Mouse (Mus musculus) embryo, embryonic 10 days (tissue): ENCODE results near the gene Errfi1.
"Not testable (repeated sequence)": the region's sequence is repeated elsewhere in the genome, so short reads cannot be mapped to it uniquely, and the experiment has no call there.

Experiments
- DNase-seq: peaks from one replicate; pipeline ENCODE4 v3.0.0-alpha.2; 2015; ENCODE audit warnings: low spot score

Gene Errfi1

DNA sequence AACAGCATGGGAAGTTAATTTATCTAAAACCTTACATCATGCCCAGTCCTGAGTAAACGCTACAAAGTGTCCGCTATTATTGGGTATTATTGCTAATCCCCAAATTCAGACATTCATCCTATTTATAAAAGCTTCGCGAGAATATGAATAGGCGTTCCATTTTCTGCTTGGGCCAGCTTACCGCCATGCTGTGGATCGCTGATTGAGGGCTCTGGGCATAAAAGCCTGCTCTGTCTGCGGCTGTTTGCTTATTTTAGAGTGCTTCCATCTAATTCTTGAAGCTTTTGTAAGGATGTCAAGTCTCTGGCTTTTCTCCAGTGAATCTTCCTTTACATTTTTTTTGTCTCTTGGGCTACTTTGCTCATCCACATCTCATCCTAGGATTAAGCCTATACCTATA, 7.4 kb upstream of the Errfi1 start:
- DNase-seq, result no peak

DNA sequence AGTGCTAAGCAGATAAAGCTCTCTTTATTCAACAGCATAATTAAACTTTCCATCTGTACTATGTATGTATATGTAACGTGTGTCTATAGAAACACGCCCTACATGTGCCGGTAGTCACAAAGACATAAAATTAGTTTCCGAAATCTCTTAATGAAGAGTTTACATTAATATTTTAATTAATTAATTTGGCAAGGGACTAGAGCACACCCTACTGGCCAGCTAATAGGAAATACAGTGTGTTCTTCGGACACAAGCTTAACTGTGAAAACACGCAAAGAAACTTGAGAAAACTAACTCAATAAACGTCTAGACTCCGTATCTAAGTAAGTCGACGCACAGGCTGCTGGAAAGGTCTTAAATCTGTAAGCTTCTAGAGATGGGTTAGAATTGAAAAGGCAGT, 3.8 kb upstream of the Errfi1 start:
- no peak for DNase-seq

DNA sequence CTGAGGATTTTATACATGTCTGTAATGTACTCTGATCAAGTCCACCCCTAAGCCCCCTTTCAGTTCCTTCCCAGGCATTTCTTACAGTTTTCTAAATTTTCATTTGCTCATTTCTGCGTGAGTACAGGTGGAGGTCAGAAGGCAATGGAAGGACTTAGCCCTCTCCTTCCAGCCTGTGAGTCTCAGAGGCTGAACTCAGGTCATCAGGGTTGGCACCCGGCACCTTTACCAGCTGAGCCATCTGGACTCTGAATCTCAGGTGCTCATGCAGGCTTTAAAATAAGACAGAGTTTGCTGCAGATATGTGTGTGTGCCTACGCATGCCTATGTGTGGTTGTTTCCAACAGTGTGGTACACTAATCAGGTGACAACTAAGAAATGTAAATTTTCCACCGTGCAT, 2.8 kb upstream of the Errfi1 start:
- no peak for DNase-seq

DNA sequence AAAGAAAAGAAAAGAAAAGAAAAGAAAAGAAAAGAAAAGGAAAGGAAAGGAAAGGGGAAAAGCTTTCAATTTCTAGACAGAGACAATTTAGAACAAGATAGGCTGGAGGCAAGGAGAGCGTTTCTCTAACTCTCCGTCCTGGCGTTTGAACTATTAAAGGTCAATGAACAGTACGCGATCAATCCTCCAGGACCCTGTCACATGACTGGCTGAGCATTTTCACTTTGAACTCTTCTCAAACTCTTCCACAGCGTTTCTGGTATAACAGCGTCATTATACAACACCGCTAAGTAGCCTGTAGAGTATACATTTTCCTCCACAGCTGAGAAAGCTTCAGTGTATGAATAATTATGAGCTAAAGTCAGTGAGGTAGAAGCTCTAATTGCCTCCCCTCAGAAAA, 1.7 kb upstream of the Errfi1 start:
- no peak for DNase-seq

DNA sequence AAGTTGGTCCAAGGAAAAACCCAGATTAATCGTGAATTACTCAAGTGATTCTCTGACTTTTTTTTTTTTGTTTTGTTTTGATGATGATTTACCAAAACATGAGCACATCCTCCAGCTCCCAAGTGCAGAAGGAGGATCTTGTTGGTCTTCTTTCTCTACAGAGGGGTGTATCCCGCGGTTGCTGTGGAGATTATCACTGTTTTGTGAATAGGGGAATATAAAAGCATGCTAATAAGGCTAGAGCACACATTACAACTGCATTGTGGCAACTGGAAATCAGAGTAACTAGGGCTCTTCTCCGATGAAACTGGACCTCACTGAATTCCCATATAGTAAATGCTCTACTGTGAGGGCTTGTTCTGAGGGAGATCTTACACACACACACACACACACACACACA, 1.2 kb upstream of the Errfi1 start:
- DNase-seq, result no peak

DNA sequence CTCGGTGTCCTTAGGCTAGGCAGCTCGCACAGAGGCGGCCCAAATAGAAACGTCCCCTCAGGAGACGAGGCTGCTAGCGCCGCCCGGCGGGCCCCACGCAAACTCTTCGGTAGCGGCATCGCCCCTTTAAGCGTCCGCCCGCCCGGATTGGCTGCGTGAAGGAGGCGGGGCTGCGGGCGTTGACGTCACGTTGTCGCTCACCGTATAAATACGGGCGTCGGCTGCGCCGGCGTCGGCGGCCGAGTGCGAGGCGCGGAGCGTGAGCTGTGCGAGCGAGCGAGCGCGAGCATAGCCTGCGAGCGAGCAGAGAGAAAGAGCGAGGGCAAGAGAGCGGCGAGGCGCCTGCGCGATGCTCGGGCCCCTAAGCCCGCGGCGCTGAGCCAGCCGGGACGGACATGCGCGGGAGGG, 1.1 kb downstream of the Errfi1 start:
- peak; percentile 97 for DNase-seq

DNA sequence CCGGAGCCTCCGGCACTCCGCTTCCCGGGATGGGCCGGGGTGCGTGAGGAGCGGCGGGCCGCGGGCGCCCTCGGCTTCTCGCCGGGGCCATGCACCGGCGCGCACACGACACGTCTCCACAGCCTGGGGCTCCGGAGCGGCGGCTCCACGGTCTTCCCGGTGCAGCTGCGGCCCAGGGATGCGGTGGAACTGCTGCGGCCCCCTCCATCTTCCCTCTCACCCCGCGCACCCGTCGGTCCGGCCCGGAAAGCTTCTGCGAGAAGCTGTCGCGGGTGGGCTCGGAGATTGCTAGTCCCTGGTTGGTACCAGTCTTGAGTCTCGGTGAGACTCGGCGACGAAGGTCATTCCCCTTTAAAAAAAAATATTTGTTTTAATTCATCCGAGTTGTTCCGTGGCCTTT, 1.6 kb downstream of the Errfi1 start:
- DNase-seq, result no peak

DNA sequence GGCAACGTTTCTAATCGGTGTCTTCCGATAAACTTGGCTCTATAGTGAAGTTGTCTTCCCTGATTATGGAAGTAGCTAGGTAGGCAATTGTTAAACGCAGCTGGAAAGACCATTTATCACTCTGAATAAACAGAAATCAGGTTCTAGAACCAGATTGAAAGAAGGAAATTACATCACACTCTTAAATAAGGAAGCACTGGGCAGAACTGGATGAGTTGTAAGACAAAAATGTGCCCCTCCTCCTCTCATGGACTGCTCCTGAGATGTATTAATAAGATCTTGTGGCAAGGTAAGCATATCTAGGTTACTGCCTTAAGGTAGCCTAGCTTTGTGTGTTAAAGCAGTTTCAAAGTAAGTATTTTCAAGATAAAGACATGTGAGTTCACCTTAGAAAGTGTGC, 6.8 kb downstream of the Errfi1 start:
- no peak for DNase-seq

DNA sequence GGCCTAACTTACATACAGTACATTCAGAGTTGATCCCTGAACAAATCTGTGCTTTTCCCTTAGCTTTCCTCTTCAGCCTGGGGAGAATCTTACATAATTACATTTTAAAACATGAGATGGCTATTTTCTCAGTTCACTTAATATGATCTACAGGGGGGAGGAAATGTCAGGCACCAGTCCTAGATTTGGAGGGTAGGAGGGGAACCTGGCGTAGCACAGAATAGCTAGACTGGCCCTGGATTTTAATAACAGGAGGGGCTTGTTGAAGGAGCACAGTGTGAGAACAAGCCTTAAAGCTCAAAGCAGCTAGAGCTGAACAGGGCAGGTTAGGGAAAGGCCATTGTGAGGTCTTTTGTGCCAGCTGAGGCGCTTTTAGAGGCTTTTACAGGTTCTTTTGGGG, 7.4 kb downstream of the Errfi1 start:
- DNase-seq, result no peak

DNA sequence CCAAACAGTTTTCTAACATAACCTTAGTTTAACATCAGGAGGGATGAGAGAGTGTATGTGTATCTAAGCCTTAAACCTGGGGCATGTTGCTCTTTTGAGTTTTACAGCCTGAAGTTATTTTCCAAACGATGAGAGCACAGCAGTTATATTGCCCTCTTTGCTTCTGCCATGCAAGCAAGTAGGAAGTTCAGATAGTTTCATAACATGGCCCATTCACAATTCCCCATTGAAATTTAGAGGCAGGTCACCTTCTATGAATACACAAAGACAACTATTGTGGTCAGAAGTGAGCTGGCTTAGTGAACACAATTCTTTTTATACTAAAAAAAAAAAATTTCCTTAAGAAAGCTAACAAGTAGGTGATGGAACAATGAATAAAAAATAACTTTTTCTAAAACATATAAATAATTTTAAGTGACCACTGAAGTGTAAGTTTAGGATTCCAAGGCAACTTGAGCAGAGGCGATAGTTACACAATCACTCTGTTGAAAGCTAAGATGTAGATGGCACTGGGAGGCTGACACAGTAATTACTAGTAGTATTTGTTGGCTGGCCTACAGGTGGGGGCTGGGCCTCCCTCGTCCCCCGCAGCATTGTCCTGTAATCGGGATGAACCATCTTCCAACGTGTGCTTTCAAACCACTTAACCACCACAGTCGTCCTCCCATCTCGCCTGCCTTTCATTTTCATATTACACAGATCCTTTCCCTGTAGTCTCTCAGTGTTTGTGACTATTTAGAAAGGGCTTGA, 9.1 kb downstream of the Errfi1 start:
- no peak for DNase-seq

DNA sequence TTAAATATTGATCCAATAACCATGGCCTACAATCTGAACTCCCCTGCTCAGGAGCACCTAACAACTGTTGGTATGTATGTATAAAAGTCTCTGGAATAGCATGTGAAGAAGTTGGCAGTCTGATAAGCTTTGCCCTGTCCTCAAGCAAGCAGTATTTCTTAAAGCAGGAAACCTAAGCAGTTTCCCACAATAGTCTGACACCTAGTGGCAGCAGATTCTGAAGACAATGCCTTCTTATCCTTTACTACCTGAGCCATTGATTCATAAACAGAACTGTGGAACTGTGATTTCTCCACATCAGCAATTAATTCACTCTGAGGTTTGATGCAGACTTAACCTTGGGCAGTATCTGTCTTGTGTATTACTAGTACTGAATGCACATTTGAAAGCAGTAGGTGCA, 11.7 kb downstream of the Errfi1 start:
- DNase-seq, result no peak

DNA sequence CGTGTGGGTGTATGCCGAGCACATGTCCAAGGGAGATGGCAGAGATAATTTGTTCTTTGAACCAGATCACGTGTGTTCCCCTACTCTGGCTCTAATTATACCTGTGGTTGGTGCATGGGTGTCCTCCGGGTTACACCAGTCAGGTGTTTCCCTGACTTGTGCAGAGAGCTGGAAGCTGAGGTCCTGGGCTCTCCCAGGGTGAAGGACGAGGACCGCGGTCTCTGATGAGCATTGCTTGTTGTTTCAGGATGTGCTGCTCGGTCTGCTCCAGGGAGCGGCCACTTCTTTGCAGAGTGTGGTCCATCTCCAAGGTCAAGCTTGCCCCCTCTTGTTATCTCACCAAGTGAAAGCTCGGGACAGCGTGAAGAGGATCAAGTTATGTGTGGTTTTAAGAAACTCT, 12.3 kb downstream of the Errfi1 start:
- no peak for DNase-seq

DNA sequence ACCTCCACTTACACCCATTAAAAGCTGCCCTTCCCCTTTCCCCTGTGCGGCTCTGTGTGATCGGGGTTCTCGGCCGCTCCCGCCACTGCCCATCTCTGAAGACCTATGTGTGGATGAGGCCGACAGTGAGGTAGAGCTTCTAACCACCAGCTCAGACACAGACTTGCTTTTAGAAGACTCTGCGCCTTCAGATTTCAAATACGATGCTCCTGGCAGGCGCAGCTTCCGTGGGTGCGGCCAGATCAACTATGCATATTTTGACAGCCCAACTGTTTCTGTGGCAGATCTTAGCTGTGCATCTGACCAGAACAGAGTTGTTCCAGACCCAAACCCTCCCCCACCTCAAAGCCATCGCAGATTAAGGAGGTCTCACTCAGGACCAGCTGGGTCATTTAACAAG, 12.8 kb downstream of the Errfi1 start:
- DNase-seq, result no peak

DNA sequence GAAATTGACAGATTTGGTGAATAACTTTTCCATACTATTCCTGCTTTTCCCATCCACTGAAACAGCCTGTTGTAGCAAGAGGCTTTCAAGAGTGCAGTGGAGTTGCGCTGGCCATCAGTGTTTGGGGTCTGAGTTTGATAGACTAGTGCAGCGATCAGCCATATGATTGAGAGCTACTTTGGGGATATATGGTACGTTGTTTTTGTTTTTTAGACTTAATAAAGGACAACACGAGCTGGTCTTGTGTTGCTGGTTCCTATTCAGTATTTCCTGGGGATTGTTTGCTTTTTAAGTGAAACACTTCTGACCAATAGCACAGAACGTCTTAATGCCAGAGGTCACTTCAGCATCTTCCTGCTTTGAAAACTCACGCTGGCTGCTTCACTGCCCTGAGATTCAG, 14.4 kb downstream of the Errfi1 start:
- DNase-seq, result no peak

DNA sequence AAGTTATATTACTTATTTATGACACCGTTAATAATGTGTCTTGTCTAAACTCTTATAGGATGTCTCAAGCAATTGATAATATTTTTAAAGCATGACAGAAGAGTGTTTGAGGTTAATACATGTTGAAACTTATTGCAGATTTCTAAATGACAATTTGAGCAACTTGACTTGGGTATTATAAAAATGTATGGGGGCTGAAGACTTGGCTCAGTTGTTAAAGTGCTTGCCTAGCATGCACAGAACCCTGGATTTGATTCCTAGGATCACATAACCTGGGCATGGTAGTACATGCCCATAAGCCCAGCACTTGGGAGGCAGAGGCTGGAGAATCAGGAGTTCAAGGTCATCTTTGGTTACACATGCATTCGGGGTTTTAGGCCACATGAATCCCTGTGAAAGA, 15.1 kb downstream of the Errfi1 start:
- DNase-seq, result no peak

DNA sequence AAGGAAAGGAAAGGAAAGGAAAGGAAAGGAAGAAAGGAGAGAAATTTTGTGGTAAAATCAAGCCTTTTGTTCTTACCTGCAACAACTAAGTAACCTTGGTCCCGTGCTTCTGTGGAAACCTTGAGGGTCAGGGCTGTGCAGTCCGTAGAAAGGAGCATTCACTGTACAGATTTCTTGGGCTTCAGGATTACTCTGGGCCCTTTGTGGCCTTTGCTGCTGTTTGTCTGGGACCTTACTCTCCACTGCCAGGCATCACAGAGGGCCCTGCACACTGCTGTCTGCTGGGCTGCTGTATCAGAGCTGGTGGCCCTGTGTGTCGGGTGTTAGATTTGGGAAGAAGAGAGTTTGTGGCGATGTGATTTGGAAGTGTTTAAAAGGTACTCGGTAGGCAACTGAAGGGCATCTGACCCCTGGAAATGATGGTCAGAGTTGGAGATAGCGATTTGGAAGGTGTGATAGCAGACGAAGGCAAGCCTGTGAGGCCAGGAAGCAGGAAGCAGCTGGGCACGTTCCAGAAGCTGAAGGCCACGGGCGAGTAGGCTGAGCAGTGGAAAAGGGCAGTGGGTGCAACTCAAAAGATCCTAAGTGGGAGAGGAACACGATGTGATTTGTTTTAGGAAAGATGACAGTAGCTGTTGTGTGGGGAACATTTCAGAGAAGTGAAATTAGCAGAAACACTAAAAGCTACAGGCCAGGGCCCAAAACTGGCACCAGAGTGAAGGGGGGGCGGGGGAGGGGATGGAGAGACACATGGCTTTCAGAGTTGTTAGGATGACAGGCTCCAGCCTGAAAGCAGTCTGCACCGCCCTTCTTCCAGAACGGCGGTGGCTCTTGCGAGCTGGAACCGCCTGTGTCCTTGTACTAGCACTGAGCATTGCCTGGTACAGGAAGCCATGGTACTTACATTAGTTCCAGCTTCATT, 15.8 kb downstream of the Errfi1 start:
- no peak for DNase-seq

DNA sequence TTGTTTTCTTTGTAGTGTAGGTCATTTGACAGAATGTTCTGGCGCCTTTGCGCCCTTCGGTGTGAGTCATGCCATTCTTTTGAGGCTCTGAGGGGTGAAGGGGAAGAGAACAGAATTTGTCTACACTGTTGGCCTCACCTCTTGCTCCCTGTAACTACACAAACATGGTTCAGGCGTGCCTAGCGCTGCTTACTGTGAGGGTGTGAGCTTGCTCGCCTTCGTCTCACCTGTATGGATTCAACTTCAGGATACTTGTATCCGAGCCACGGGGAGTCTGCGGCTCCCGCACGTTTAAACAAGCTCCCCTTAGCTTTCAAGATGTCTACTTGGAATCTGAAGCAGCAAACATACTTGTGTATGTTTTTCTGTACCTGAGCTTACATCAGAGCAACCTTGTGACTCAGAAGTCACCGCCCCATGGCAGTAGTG, 17.3 kb downstream of the Errfi1 start:
- no peak for DNase-seq

DNA sequence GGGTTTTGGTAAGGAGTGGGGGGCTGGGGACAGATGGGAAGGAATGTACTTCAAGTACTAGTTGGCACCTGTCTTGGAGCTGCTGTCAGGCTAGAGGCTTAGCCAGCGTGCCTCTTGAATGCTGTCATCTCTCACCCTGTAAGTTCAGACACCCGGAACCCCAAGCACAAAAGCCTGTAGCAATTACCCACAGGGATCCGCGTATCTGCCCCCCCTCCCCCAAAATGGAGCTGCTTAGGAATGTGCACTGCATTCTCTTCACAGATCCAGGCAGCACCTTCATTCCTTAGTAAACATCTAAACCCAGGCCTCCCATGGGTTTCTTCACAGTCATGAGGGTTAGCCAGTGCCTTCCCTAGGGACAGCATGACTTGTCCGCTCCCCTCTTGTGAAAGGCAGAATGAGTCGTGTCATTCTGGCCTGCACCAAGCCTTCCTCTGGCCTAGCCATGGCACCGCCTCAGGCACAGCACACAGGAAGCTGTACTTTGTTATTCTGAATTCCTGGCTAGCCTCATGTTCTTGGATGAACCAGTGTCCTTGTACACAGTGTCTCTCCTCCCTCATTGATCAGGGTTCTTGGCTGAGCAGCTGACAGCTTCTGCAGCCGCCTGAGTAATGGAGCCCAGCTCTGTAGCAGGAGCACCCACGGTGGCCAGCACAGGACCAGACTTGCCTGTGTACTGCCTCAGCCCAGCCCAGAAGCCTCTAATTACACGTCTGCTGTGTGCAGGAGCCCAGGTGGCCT, 17.8 kb downstream of the Errfi1 start:
- DNase-seq, result peak; percentile 64

DNA sequence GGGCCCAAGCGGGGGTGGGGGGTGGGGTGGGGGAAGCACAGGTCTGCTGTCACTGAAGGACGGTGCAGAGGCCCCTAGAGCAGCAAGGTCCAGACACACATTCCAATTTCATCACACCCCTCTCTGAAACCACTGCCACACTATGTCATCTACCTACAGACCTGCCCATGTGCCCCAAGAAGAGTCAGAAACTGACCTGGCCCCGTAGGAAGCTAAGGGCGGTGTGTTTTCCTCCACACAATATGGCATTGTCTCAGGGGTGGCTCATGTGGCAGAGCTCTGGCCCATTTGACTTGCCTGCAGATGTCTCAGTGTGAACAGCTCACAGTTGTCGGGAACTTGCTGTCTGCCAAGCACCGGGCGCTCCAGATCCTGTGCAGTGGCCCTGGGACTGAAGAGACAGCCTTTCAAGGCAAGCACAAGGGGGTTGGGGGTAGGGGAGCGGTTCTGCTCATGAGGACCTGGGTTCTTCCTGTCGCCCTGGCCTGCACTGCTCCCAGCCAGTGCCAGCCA, 18.5 kb downstream of the Errfi1 start:
- DNase-seq, result no peak

DNA sequence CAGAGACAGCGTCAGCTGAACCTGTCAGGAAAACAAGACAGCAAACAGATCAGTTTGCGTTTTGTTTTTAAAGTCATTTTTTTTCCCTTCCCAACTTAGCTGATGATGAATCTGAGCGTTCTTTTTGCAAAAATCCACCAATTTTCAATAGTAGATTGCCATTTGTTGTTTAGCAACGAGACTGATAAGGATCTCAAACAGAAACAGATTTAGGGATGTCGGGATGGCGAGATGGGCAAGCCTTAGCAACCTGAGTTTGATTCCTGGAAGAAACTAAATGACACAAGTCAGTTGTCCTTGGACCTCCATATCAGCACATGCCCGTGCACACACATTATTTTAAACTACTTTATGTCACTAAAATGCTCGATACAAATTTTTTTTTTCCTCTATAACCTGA, 19.0 kb downstream of the Errfi1 start:
- DNase-seq, result no peak

DNA sequence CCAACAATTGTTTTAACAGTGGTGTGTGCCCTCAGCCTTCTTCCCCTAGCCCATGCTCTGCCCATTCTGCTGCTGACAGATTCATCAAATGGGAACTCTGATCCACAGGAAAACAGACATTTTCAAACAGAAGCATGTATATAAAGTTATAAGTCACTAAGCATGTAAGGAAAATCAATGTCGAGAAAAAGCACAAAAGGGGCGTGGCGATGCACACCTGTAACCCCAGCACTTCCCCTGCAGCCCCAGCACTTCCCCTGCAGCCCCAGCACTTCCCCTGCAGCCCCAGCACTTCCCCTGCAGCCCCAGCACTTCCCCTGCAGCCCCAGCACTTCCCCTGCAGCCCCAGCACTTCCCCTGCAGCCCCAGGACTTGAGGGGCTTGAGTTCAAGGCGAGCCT, 20.7 kb downstream of the Errfi1 start:
- not testable (repeated sequence) for DNase-seq

DNA sequence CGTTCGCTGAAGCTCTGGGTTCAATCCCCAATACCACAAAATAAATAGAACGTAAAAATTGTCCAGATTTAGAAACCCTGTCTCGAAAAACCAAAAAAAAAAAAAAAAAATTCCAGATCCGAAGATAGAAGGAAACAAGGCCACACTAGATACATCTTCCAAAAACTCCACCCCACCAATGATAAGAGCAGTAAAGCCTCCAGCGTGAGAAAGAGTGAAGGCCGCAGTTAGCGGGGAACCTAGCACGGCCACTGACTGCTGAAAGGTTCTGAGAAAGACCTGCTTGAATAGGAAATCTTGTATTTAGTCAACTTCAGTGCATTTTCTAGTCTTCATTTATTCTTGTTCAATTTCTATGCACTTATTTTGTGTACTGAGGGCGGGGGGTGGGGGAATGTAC, 21.7 kb downstream of the Errfi1 start:
- DNase-seq, result no peak

DNA sequence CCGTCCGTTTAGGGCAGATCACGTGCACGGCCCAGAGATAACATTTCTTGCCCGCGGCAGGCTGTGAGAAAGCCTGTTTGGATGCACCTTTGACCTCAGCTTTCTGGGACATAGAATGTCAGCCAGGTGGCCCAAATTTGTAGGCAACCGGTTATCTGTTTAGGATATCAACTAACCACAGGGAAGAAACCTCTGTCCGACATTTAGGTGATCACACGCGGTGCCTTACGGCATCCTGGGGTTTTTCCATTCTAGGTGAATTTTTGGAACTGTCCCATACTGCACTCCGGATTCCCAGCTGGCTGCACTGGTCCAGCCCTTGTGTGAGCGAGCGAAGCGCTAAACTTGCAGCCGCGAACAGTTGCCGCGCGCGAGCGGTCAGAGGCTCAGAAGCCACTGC, 25.9 kb downstream of the Errfi1 start:
- no peak for DNase-seq
